Mouse (Mus musculus): ENCODE data around the gene Mfsd12. TPM values are rescaled to one million over a fixed set of nuclear protein-coding genes. Genes with fewer than 3 reads are reported as not detected.

Mfsd12 gene
- polyA plus RNA-seq, 1 experiment from 2014 or later: 11.3 TPM

DNA sequence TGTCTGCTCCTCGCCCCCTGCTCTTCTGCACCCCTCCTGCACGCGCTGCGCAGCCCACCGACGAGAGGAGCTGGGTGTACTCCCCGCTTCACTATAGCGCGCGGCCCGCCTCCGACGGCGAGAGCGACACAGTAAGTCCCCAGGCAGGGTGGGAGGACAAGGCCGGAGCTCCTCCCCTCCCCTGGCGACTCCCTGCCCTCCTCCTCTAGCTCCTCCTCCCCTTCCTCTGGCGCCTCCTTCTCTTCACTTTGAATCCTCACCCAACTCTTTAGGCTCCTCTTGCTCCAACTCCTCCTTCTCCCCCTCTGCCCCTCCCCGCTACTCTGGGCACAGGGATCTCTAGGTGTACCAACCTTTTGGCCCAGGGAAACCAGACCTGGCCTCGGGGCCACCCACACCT lies 40.0 kb upstream of the Mfsd12 start:
- peak overlapping the region; percentile 87 for H3K27ac ChIP-seq
- no peaks in the 10 kb centered on the region for H3K9me3 ChIP-seq (replicated peaks; ENCODE audit: low read length)
- no peaks in the 10 kb centered on the region for H3K27me3 ChIP-seq (ENCODE audit: insufficient read depth, low read length)
- peak overlapping the region; percentile 70 for H3K4me2 ChIP-seq (ENCODE audit: low read length)
- no peak for ATAC-seq (replicated peaks; ENCODE audit: low FRiP score, low read depth)
- H3K9ac ChIP-seq (ENCODE audit: low read depth, low read length): peak overlapping the region; percentile 44
- no peak for TF ChIP-seq CTCF (IDR thresholded peaks at IDR 0.05; ENCODE audit: low read depth)
- peaks cover 20% of the 10 kb centered on the region for H3K4me1 ChIP-seq (replicated peaks; ENCODE audit: insufficient read depth, low read length)
- WGBS: 7% methylated on average over 19 of the region's 20 CpGs
- peak overlapping the region; percentile 24 for H3K4me3 ChIP-seq (replicated peaks; ENCODE audit: low read depth, low read length)
- peaks cover 26% of the 10 kb centered on the region for H3K36me3 ChIP-seq (ENCODE audit: insufficient read depth, low read length)
- peak; percentile 94 for DNase-seq (ENCODE audit: low spot score)

DNA sequence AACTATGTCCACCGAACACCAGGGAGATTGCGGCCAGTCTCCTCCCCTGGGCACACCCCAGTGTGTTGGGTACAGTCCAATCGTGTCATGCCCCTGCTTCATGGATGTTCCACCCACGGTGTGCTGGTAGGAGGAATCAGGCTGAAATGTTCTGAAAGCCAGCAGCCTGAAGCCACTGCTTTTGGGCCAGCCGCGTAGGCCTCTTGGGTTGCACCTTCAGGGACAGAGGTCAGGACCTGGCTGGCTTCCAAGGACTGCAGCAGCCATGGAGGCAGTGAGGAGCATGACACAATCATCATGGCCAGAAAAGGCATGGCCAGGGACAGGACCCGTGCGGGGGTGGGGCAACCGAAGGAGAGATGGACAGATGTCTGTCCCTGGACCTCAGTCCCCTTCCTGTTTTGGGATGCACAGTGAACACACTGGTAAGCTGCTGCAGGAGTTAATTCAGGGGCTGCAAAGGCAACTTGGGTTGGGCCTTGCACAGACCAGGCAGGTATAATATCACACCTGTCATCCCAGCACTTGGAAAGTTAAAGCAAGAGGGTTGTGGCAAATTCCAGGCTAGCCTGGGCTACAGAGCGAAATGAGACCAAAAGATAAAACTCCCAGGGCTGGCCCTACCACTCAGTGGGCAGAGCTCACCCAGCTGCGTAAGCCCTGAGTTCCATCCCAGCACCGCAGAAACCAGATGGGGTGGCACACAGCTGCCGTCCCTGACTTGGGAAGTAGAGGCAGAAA lies 38.5 kb upstream of the Mfsd12 start:
- 0 out of 2 replicates have a peak overlapping the region, but pooled peaks have one; percentile 91 for H3K27ac ChIP-seq
- H3K4me3 ChIP-seq (replicated peaks; ENCODE audit: low read depth, low read length): no peak overlapping the region

DNA sequence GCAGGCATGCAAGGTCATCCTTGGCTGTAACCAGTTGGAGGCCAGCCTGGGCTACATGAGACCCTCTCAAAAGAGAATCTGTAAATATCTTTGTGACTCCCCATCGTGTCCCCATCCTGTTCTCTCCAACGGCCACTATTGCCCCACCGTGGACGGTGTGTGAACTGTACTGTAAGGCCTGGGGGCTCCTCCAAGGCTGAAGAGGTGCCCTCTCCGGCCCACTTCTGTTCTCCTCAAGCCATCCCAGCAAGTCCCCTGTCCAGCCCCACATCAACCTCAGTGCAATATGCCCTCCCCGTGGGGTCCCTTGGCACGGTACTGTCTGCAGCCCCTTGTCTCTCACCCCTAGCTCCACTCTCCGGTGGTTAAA lies 38.0 kb upstream of the Mfsd12 start:
- DNase-seq (ENCODE audit: low spot score) (peak; percentile 46), ATAC-seq (replicated peaks; ENCODE audit: low FRiP score, low read depth) (no peak)
- Histone ChIP-seq H3K9ac (ENCODE audit: low read depth, low read length) (peak overlapping the region; percentile 46; the same call in 1 of the 2 replicates), H3K4me2 (ENCODE audit: low read length) (peak overlapping the region; percentile 74), H3K36me3 (ENCODE audit: insufficient read depth, low read length) (peaks cover 33% of the 10 kb centered on the region), H3K4me3 (replicated peaks; ENCODE audit: low read depth, low read length) (peak overlapping the region; percentile 83; the same call in 1 of the 2 replicates), H3K9me3 (replicated peaks; ENCODE audit: low read length) (no peaks in the 10 kb centered on the region), H3K4me1 (replicated peaks; ENCODE audit: insufficient read depth, low read length) (peaks cover 20% of the 10 kb centered on the region), H3K27ac (peak overlapping the region; percentile 91; the same call in 1 of the 2 replicates), H3K27me3 (ENCODE audit: insufficient read depth, low read length) (no peaks in the 10 kb centered on the region)
- peak; percentile 43; the same call in 1 of the 2 replicates for TF ChIP-seq CTCF (IDR thresholded peaks at IDR 0.05; ENCODE audit: low read depth)
- 24% methylated on average over 8 of the region's 8 CpGs for WGBS

More for the DNA sequence above, 38.5 kb upstream of the Mfsd12 start:
- ATAC-seq (replicated peaks; ENCODE audit: low FRiP score, low read depth) (no peak), DNase-seq (ENCODE audit: low spot score) (no peak)
- Histone ChIP-seq H3K4me2 (ENCODE audit: low read length) (peak overlapping the region; percentile 74; the same call in 1 of the 2 replicates), H3K9me3 (replicated peaks; ENCODE audit: low read length) (no peaks in the 10 kb centered on the region), H3K4me1 (replicated peaks; ENCODE audit: insufficient read depth, low read length) (peaks cover 20% of the 10 kb centered on the region), H3K27me3 (ENCODE audit: insufficient read depth, low read length) (no peaks in the 10 kb centered on the region), H3K36me3 (ENCODE audit: insufficient read depth, low read length) (peaks cover 29% of the 10 kb centered on the region), H3K9ac (ENCODE audit: low read depth, low read length) (0 out of 2 replicates have a peak overlapping the region, but pooled peaks have one; percentile 46)
- 88% methylated on average over 13 of the region's 13 CpGs for WGBS
- no peak for TF ChIP-seq CTCF (IDR thresholded peaks at IDR 0.05; ENCODE audit: low read depth)

DNA sequence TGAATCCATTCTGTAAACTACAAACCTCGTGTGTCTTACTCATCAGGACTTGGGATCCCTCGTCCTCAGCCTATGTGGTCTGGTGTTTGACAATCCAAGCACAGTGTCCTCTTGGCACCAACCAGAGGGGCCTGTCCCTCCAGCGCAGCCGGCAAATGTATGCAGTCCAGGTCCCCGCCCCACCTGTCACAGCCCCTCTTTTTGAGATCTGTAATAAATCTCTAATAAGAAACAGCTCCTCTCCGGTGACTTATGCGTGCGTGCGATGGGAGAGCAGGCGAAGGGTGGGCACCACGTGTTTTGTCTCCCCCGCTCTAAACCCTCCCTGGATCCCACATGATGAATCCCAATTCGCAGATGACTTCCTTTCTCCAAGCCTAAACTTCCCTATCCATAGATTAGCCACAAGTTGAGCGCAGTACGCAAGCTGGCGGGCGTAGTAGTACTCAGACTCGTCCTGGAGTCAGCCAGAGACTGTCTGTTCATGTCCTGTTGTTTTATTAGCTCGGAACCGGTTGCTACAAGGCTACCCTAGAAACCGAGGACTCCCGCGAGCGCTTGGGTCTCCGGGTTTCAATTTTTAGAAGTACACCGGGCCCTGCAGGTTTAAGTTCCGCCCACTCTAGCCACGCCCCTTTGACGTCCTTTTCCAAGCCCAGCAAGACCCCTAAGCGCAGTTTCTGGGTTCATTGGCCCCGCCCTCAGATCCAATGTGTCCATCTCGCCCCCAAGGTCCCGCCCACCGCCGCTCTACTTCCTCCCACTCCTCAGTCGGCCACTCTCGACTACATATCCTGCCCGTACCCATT lies 37.3 kb upstream of the Mfsd12 start:
- Histone ChIP-seq H3K36me3 (ENCODE audit: insufficient read depth, low read length) (peaks cover 33% of the 10 kb centered on the region), H3K9me3 (replicated peaks; ENCODE audit: low read length) (no peaks in the 10 kb centered on the region)
- 1% methylated on average over 38 of the region's 38 CpGs for WGBS

DNA sequence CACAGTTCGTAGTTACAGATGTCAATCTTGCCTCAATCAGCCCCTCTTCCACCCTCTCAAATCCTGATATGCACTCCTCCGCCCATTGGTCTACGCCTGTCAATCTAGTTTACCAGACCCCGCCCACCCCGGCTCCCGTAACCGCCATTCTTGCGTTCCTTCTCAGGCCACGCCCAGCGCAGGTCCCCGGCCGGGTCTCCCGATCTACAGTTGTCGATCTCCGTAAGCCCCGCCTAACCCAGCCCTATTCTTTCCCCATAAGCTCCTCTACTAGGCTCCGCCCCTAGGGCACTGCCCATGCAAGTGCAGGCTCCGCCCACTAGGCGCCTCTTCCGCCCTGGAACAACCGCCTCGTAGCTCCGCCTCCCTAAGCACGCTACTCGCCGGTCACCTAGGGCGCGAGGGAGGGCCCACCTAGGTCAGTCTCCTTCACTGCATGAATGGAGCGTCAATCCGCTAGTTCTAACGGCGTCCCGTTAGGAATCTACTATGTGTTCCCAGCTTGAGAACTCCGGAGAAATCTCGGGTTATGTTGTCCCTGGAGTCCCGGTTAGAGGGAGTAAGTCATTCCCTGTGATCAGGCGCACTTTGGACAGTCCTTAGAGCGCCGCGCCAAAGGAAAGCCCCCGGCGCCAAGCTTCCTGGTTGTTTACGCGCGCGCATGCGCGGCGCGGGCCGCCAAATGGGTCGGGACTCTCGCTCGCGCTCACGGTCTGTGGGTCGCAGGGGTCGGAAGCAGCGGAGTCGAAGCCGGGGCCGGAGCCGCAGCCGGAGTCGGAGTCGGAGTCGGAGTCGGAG lies 36.5 kb upstream of the Mfsd12 start, which contains the start of gene Cactin:
Gene Cactin (plus strand): TSS at position 554 of the 798 bp plus-strand sequence.
- Histone ChIP-seq H3K4me2 (ENCODE audit: low read length) (peak within 1 kb of the TSS; percentile 74), H3K9ac (ENCODE audit: low read depth, low read length) (peak within 1 kb of the TSS; percentile 80), H3K9me3 (replicated peaks; ENCODE audit: low read length) (no peaks in the 10 kb centered on the region), H3K4me3 (replicated peaks; ENCODE audit: low read depth, low read length) (peak within 1 kb of the TSS; percentile 83), H3K27ac (peak within 1 kb of the TSS; percentile 91), H3K36me3 (ENCODE audit: insufficient read depth, low read length) (peaks cover 36% of the 10 kb centered on the region), H3K4me1 (replicated peaks; ENCODE audit: insufficient read depth, low read length) (peaks cover 20% of the 10 kb centered on the region), H3K27me3 (ENCODE audit: insufficient read depth, low read length) (no peaks in the 10 kb centered on the region)
- WGBS: under 1% methylated on average over 68 of the region's 68 CpGs
- DNase-seq (ENCODE audit: low spot score) (peak; percentile 100), ATAC-seq (replicated peaks; ENCODE audit: low FRiP score, low read depth) (peak; percentile 90)
- TF ChIP-seq CTCF (IDR thresholded peaks at IDR 0.05; ENCODE audit: low read depth): peak; percentile 48; the same call in 1 of the 2 replicates

More for the DNA sequence above, 37.3 kb upstream of the Mfsd12 start:
- H3K9ac ChIP-seq (ENCODE audit: low read depth, low read length): peak overlapping the region; percentile 46
- H3K4me1 ChIP-seq (replicated peaks; ENCODE audit: insufficient read depth, low read length): peaks cover 20% of the 10 kb centered on the region
- H3K4me2 ChIP-seq (ENCODE audit: low read length): peak overlapping the region; percentile 74
- no peaks in the 10 kb centered on the region for H3K27me3 ChIP-seq (ENCODE audit: insufficient read depth, low read length)
- ATAC-seq (replicated peaks; ENCODE audit: low FRiP score, low read depth): no peak
- H3K27ac ChIP-seq: peak overlapping the region; percentile 91
- H3K4me3 ChIP-seq (replicated peaks; ENCODE audit: low read depth, low read length): peak overlapping the region; percentile 83
- no peak for DNase-seq (ENCODE audit: low spot score)
- TF ChIP-seq CTCF (IDR thresholded peaks at IDR 0.05; ENCODE audit: low read depth): no peak

Data from kidney, postnatal 0 days (tissue).